Mouse (Mus musculus) kidney, adult 2 months (tissue): ENCODE data around the gene March2.

Source experiments
- CTCF ChIP-seq: fragments of 200-500 bp; conservative IDR thresholded peaks from 2 replicates; pipeline ENCODE4 v1.5.1; 2011; ENCODE audit warnings: low read depth, mild to moderate bottlenecking, control low read depth, low read length, moderate library complexity, mixed read lengths; ENCODE audit not compliant: insufficient read depth, insufficient read length
- POLR2A ChIP-seq: fragments of 200-500 bp; IDR thresholded peaks from one replicate; pipeline ENCODE4 v1.6.1; 2011; ENCODE audit warnings: low read depth, low read length, control low read depth

GRCm38 (mm10) chr17:33649781-33650475 is 68.5 kb downstream of the March2 start:
- TF ChIP-seq CTCF (no peak), POLR2A (no peak)
